Mouse (Mus musculus) midbrain, embryonic 13.5 days (tissue): ENCODE measurements around the gene Pced1b. TPM values are rescaled to one million over a fixed set of nuclear protein-coding genes. Genes with fewer than 3 reads are reported as not detected.
"Not testable (repeated sequence)": the region's sequence is repeated elsewhere in the genome, so short reads cannot be mapped to it uniquely, and the experiment has no call there.

Experiments used
- ATAC-seq: fragments of 200-750 bp; cut with Nextera tagmentation; 2 replicates; pipeline ENCODE4 v1.8.0; 2017; ENCODE audit warnings: mild to moderate bottlenecking, moderate TSS enrichment, moderate library complexity
- H3K27ac ChIP-seq: fragments of 300-500 bp; sonication (generic); 2 replicates; pipeline ENCODE4 v1.5.1; 2015; ENCODE audit warnings: inconsistent platforms, mild to moderate bottlenecking, moderate library complexity
- H3K27me3 ChIP-seq: fragments of 300-500 bp; sonication (generic); 2 replicates; pipeline ENCODE4 v1.6.1; 2015; ENCODE audit warnings: mild to moderate bottlenecking, inconsistent platforms
- H3K36me3 ChIP-seq: fragments of 300-500 bp; sonication (generic); 2 replicates; pipeline ENCODE4 v1.6.1; 2015; ENCODE audit warnings: mild to moderate bottlenecking, inconsistent platforms
- H3K4me1 ChIP-seq: fragments of 300-500 bp; sonication (generic); replicated peaks from 2 replicates; pipeline ENCODE4 v1.6.1; 2015; ENCODE audit warnings: inconsistent platforms
- H3K4me2 ChIP-seq: fragments of 300-500 bp; sonication (generic); replicated peaks from 2 replicates; pipeline ENCODE4 v1.6.1; 2015; ENCODE audit warnings: moderate library complexity, mild to moderate bottlenecking, inconsistent platforms
- H3K4me3 ChIP-seq: fragments of 300-500 bp; sonication (generic); replicated peaks from 2 replicates; pipeline ENCODE4 v1.5.1; 2015; ENCODE audit warnings: mild to moderate bottlenecking, inconsistent platforms
- H3K9ac ChIP-seq: fragments of 300-500 bp; sonication (generic); replicated peaks from 2 replicates; pipeline ENCODE4 v1.6.1; 2015; ENCODE audit warnings: mild to moderate bottlenecking, inconsistent platforms
- H3K9me3 ChIP-seq: fragments of 300-500 bp; sonication (generic); 2 replicates; pipeline ENCODE4 v1.6.1; 2016; ENCODE audit warnings: mild to moderate bottlenecking, inconsistent platforms
- WGBS: fragments of 180-500 bp; shearing (Covaris S2); methylation state at CpG from one replicate; pipeline ENCODE4 v1.1.7; 2015; 5-methylcytosine and 5-hydroxymethylcytosine counted together
- polyA plus RNA-seq: library from polyadenylated mRNA; unstranded; fragments of >200 nt; fragmentation: Nextera tagmentation; extraction: Ambion mirVana; gene quantifications from 2 replicates; pipeline ENCODE4 v1.2.1, GENCODE M21; 2015

Pced1b gene
- polyA plus RNA-seq, 1 experiment from 2014 or later: 4.0 TPM

DNA sequence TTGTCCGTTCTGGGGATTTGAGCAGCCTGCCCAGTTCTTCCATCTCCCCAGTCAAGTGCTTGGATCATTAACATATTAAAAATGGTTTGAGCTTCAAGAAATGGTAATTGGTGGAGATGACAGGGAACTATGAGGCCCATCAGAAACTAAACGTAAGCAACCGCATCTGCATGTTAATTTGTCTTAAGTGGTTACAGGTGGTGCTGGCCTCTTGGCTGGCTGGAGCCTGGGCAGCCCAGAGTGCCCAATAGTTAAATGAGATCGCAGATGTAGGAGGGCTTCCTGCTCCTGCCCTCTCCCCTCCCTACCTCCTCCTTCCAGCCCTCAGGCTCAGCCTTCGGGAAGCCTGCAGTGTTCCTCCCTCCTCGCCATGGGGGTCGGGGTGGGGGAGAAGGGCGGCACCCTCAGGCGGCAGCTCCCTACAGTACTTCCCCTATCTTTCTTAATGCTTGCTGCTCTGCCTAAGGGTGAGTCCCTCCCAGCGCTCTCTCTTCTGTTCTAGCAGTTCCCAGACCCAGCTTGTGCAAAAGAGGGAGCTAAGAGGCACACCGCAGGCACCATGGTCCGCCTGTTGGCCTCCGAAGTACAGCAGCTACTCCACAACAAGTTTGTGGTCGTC, 136.7 kb downstream of the Pced1b start:
- no peak overlapping the region for H3K4me3 ChIP-seq
- H3K9me3 ChIP-seq: no peaks in the 10 kb centered on the region
- H3K27ac ChIP-seq: no peak overlapping the region
- no peaks in the 10 kb centered on the region for H3K27me3 ChIP-seq
- no peaks in the 10 kb centered on the region for H3K4me1 ChIP-seq
- H3K36me3 ChIP-seq: no peaks in the 10 kb centered on the region
- no peak overlapping the region for H3K9ac ChIP-seq
- ATAC-seq: no peak
- WGBS: 79% methylated on average over 14 of the region's 14 CpGs
- H3K4me2 ChIP-seq: no peak overlapping the region

DNA sequence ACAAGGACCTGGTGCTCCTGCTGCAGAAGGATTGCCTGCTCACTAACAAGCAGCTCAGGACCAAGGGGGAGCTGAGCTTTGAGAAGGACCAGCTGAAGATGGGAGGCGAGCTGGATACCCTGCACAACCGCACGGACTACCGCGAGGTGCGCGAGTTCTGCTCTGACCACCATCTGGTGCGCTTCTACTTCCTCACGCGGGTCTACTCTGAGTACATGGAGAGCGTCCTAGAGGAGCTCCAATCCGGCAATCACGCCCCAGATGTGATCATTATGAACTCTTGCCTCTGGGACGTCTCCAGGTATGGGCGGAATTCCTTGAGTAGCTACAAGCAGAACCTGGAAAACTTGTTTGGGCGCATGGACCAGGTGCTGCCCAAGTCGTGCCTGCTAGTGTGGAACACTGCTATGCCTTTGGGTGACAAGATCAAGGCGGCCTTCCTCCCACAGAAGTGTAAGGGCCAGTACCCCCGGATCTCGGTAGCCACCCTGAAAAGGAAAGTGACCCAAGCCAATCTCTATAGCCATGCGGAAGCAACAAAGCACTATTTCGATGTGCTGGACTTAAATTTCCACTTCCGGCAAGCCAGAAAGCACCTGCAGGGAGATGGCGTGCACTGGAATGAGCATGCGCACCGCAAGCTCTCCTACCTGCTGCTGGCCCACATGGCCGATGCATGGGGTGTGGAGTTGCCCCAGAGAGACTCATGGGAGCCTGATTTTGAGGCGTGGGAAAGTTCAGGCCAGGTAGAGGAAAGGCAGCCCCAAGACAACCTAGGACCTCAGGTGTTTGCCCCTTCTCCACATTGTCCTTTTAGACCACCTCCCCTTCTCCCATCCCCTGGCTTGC, 137.5 kb downstream of the Pced1b start:
- Histone ChIP-seq H3K9ac (no peak overlapping the region), H3K27ac (no peak overlapping the region), H3K27me3 (no peaks in the 10 kb centered on the region), H3K4me3 (no peak overlapping the region), H3K4me2 (no peak overlapping the region), H3K9me3 (no peaks in the 10 kb centered on the region), H3K36me3 (no peaks in the 10 kb centered on the region), H3K4me1 (no peaks in the 10 kb centered on the region)
- ATAC-seq: no peak
- WGBS: 94% methylated on average over 28 of the region's 28 CpGs

GRCm38 (mm10) chr15:97385174-97385573, 138.3 kb downstream of the Pced1b start:
- not testable (repeated sequence) for H3K9ac ChIP-seq, H3K4me3 ChIP-seq, H3K9me3 ChIP-seq, ATAC-seq, H3K4me1 ChIP-seq, H3K4me2 ChIP-seq, H3K27ac ChIP-seq, H3K27me3 ChIP-seq, H3K36me3 ChIP-seq
- WGBS: 90% methylated on average over 10 of the region's 10 CpGs

GRCm38 (mm10) chr15:97387793-97388192, 140.9 kb downstream of the Pced1b start:
- WGBS: 97% methylated on average over 6 of the region's 6 CpGs
- Histone ChIP-seq H3K27me3 (no peaks in the 10 kb centered on the region), H3K4me3 (no peak overlapping the region), H3K4me2 (no peak overlapping the region), H3K36me3 (no peaks in the 10 kb centered on the region), H3K9me3 (no peaks in the 10 kb centered on the region), H3K4me1 (no peaks in the 10 kb centered on the region), H3K9ac (no peak overlapping the region), H3K27ac (no peak overlapping the region)
- no peak for ATAC-seq

GRCm38 (mm10) chr15:97389577-97389976, 142.7 kb downstream of the Pced1b start:
- WGBS: 91% methylated on average over 4 of the region's 4 CpGs
- no peak for ATAC-seq
- Histone ChIP-seq H3K27me3 (no peaks in the 10 kb centered on the region), H3K4me3 (no peak overlapping the region), H3K36me3 (no peaks in the 10 kb centered on the region), H3K4me1 (0 out of 2 replicates have a peak, but pooled peaks cover 4% of the 10 kb centered on the region), H3K9me3 (no peaks in the 10 kb centered on the region), H3K9ac (no peak overlapping the region), H3K27ac (no peak overlapping the region), H3K4me2 (no peak overlapping the region)

- Histone ChIP-seq H3K36me3 (no peaks in the 10 kb centered on the region), H3K4me3 (no peak overlapping the region), H3K27me3 (no peaks in the 10 kb centered on the region), H3K27ac (no peak overlapping the region), H3K9ac (no peak overlapping the region), H3K4me1 (0 out of 2 replicates have a peak, but pooled peaks cover 4% of the 10 kb centered on the region), H3K9me3 (no peaks in the 10 kb centered on the region), H3K4me2 (no peak overlapping the region)
- 100% methylated on average over 2 of the region's 2 CpGs for WGBS
- ATAC-seq: no peak
These were observed 143.9 kb downstream of the Pced1b start for GRCm38 (mm10) chr15:97390778-97391177.

DNA sequence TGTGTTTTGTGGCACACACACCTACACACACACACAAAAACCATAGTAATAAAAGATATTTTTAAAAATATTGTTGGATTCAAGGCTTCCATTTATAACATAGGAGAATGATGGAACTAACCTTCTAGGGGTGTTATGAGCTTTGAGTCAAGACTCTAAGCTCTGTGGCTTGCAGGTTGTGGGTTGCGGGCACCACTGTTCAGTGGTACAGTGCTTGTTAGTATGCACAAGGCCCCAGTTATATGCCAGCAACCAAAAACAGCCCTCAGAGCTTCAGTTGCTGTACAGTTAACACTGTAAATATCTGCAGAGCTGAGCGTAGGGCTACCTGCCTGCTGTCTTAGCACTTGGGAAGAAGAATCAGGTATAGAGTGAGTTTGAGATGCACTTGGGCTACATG, 144.5 kb downstream of the Pced1b start:
- 98% methylated on average over 2 of the region's 2 CpGs for WGBS

DNA sequence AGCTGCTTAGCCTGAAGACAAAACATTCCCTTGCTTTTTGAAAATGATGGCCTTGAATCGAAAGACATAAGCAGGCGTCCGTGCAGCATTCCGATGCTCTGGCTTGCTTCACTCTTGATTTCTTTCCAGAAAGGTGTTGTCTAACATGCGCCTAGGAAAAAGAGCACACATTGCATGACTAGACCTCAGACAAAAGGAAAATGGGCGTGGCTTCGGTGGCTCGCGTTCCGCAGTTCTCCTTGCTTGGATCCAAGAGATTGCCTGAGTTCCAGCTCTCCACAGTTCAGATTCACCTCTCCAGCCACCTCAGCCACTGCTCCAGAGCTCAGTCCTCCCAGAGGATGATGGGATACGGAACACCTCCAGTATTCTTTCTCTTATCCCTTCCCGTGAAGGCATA, 147.7 kb downstream of the Pced1b start:
- no peaks in the 10 kb centered on the region for H3K9me3 ChIP-seq
- no peaks in the 10 kb centered on the region for H3K36me3 ChIP-seq
- 67% methylated on average over 12 of the region's 12 CpGs for WGBS
- no peak overlapping the region for H3K27ac ChIP-seq
- no peak overlapping the region for H3K9ac ChIP-seq
- H3K4me2 ChIP-seq: no peak overlapping the region
- no peak for ATAC-seq
- no peak overlapping the region for H3K4me3 ChIP-seq
- H3K27me3 ChIP-seq: no peaks in the 10 kb centered on the region
- H3K4me1 ChIP-seq: 0 out of 2 replicates have a peak, but pooled peaks cover 4% of the 10 kb centered on the region

More for the DNA sequence above, 144.5 kb downstream of the Pced1b start:
- Histone ChIP-seq H3K9ac (no peak overlapping the region), H3K4me3 (no peak overlapping the region), H3K27me3 (no peaks in the 10 kb centered on the region), H3K36me3 (no peaks in the 10 kb centered on the region), H3K4me2 (no peak overlapping the region), H3K27ac (no peak overlapping the region), H3K9me3 (no peaks in the 10 kb centered on the region), H3K4me1 (0 out of 2 replicates have a peak, but pooled peaks cover 4% of the 10 kb centered on the region)
- ATAC-seq: no peak

DNA sequence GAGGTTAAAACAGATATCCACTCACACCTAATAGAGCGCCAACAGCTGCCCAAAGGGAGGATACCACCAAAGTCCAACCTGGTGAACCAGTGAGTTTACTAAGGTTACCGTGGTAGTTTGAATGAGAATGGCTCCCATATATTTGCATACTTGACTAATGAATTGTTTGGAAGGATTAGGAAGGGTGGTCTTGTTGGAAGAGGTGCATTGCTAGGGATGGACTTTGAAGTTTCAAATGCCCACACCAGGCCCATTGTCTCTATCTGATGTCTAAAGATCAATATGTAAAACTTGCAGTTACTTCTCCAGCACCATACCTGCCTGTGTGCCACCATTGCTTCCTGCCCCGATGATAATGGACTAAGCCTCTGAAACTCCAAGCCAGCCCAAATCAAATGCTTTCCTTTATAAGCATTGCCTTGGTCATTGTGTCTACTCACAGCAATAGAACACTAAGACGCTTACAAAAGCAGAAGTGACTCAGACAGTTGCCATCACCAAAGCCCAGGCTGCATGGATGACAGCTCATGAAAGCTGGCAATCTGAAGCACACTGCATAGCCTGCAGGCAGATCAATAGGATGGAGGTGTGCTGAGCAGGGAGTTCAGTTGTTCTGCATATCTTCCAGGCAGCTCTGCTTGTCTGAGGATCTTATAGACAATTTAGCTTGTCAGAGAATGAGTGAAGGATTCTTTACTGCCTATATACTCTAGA, 149.8 kb downstream of the Pced1b start:
- WGBS: 86% methylated on average over 4 of the region's 4 CpGs
- H3K36me3 ChIP-seq: no peaks in the 10 kb centered on the region

GRCm38 (mm10) chr15:97397793-97398192, 150.9 kb downstream of the Pced1b start:
- Histone ChIP-seq H3K9ac (no peak overlapping the region), H3K27me3 (no peaks in the 10 kb centered on the region), H3K4me2 (no peak overlapping the region), H3K27ac (no peak overlapping the region), H3K36me3 (no peaks in the 10 kb centered on the region), H3K4me3 (no peak overlapping the region), H3K9me3 (no peaks in the 10 kb centered on the region), H3K4me1 (0 out of 2 replicates have a peak, but pooled peaks cover 4% of the 10 kb centered on the region)
- 91% methylated on average over 2 of the region's 2 CpGs for WGBS
- no peak for ATAC-seq

More for the DNA sequence above, 149.8 kb downstream of the Pced1b start:
- no peak overlapping the region for H3K4me2 ChIP-seq
- H3K27ac ChIP-seq: no peak overlapping the region
- H3K27me3 ChIP-seq: no peaks in the 10 kb centered on the region
- 0 out of 2 replicates have a peak, but pooled peaks cover 4% of the 10 kb centered on the region for H3K4me1 ChIP-seq
- H3K4me3 ChIP-seq: no peak overlapping the region
- H3K9ac ChIP-seq: no peak overlapping the region
- no peaks in the 10 kb centered on the region for H3K9me3 ChIP-seq
- no peak for ATAC-seq

DNA sequence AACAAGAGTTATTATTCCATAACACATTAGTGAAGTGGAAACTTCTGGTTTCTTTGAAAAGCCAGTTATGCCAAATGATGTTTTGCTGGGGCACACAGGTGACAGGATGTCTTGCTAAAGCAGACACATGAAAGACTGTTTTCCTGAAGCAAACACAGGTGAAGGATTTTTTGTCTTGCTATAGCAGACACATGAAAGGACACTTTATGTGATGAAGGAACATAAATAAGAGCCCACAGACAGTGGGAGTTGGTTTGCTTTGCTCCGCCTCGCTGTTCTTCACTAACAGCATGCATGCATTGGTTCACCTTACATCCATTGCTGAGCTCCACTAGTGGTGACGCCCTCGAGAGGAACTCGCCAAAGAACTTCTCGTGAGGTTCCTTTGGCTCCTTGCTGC, 154.0 kb downstream of the Pced1b start:
- no peak overlapping the region for H3K9ac ChIP-seq
- H3K9me3 ChIP-seq: no peaks in the 10 kb centered on the region
- no peak overlapping the region for H3K27ac ChIP-seq
- H3K4me3 ChIP-seq: no peak overlapping the region
- no peak overlapping the region for H3K4me2 ChIP-seq
- H3K4me1 ChIP-seq: no peaks in the 10 kb centered on the region
- H3K27me3 ChIP-seq: no peaks in the 10 kb centered on the region
- ATAC-seq: no peak
- H3K36me3 ChIP-seq: no peaks in the 10 kb centered on the region
- 94% methylated on average over 6 of the region's 6 CpGs for WGBS

DNA sequence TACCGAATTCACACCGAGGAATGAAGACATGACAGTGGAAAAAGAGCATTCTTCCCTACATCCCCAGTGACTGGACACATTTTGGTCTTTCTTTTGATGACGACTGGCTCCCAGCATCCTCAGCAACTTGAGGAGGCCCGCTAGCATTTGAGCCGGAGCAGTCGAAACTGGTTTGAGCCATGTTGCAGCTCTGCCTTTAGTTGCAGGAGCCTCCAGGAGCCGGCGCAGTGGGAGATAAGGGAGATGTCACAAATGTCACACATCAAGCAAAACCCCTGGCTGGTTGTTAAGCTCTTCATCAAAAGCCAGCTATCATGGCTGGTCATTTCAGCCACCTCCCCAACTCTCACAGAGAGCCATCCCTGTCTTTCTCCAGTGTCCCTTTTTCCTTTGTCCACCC, 157.6 kb downstream of the Pced1b start:
- Histone ChIP-seq H3K4me1 (no peaks in the 10 kb centered on the region), H3K36me3 (no peaks in the 10 kb centered on the region), H3K27ac (no peak overlapping the region), H3K4me3 (no peak overlapping the region), H3K4me2 (no peak overlapping the region), H3K9me3 (no peaks in the 10 kb centered on the region), H3K27me3 (no peaks in the 10 kb centered on the region), H3K9ac (no peak overlapping the region)
- ATAC-seq: no peak
- WGBS: 88% methylated on average over 8 of the region's 8 CpGs
